Mouse (Mus musculus) liver, adult 2 months (tissue): ENCODE measurements around the gene P4htm.

Experiments
- CTCF ChIP-seq: fragments of 200-500 bp; IDR thresholded peaks from 2 replicates; pipeline ENCODE4 v1.5.1; 2011; ENCODE audit warnings: low read depth, low read length, control low read depth
- POLR2A ChIP-seq: fragments of 200-500 bp; IDR thresholded peaks from 2 replicates; pipeline ENCODE4 v1.6.1; 2011; ENCODE audit warnings: low read length, control low read depth; ENCODE audit not compliant: insufficient read depth; ENCODE audit errors: extremely low read depth

DNA sequence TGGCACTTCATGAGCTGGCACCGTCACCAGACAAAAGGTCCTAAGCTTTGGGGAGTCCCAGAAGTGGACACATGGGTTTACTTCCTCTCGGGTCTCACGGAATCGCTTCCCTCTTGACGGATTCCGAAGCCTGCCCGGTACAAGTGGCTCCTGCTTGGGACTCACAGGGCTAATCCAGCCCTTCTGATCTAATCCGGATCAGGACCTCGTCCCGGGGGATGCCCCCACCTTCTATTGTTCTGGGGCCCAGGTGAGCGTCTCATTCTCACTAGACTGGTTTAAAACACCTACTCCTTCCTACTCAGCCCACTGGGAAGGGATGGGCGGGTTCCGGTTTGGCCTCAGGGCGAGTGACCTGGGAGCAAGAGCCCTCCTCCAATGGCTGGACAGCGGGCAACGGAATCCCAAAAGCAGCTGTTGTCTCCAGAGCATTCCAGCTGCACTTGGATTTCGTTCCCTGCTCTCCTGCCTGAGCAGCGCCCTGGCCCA, 29.5 kb downstream of the P4htm start:
- no peak for TF ChIP-seq CTCF
- no peak for TF ChIP-seq POLR2A
